Mouse (Mus musculus): Measurements from ENCODE around the gene Hipk3. TPM values are rescaled to one million over a fixed set of nuclear protein-coding genes. Genes with fewer than 3 reads are reported as not detected.

Hipk3 gene
- polyA plus RNA-seq, 1 experiment, result 28.5 TPM

DNA sequence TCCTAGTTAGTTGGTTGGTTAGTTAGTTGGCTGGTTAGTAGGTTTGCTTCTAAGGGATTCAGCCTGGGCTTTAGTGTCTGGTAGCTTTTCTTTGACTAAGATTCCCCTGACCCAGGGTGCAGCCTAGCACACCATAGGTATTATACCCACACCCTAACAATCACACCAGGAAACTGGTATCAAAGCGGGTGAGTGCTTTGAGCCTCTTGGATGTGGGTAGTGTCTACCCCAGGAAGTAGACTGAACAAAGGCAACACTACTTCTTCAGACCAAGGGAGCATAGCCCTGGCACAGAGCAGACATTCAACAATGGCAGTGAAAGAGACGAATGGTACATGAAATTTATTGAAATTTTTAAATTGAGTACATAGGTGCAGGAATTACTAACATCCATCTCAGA lies 108.3 kb downstream of the Hipk3 start:
- 57% methylated on average over 2 of the region's 2 CpGs for WGBS
- H3K27ac ChIP-seq (ENCODE audit: control insufficient read depth, insufficient read depth, low read length), result no peak overlapping the region
- TF ChIP-seq POLR2A (IDR thresholded peaks at IDR 0.05; ENCODE audit: control insufficient read depth, extremely low read depth, insufficient read depth, low read length, poor library complexity), result no peak
- no peak for TF ChIP-seq CTCF (IDR thresholded peaks at IDR 0.05; ENCODE audit: borderline replicate concordance, control insufficient read depth, extremely low read depth, insufficient read depth, low read length, poor library complexity)
- H3K4me1 ChIP-seq (replicated peaks; ENCODE audit: control insufficient read depth, insufficient read depth, low read length), result no peaks in the 10 kb centered on the region
- no peaks in the 10 kb centered on the region for H3K36me3 ChIP-seq (ENCODE audit: control insufficient read depth, insufficient read depth, low read length)
- H3K4me3 ChIP-seq (ENCODE audit: control insufficient read depth, insufficient read depth, low read length), result no peak overlapping the region
- H3K27me3 ChIP-seq (ENCODE audit: control insufficient read depth, insufficient read depth, low read length), result no peaks in the 10 kb centered on the region
- DNase-seq, result peak; percentile 29

DNA sequence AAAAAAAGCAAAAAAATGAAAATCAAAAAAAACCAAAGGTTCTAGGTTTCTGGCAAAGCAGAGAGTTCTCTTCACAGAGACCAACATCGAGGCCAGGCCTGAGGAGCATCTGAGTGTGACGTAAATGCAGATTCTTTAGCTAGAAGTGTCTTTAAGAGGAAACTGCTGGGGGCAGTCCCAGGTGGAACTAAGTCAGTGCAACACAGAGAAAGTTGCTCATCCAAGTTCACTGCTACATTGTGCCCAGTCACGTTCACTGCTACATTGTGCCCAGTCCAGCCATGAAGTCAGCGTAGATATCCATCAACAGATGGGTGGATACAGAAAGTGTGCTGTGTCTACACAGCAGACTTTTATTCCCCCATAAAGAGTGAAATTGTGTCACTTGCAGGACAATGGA lies 110.7 kb downstream of the Hipk3 start:
- no peak for DNase-seq
- Histone ChIP-seq H3K27me3 (ENCODE audit: control insufficient read depth, insufficient read depth, low read length) (no peaks in the 10 kb centered on the region), H3K4me1 (replicated peaks; ENCODE audit: control insufficient read depth, insufficient read depth, low read length) (no peaks in the 10 kb centered on the region), H3K36me3 (ENCODE audit: control insufficient read depth, insufficient read depth, low read length) (no peaks in the 10 kb centered on the region), H3K4me3 (ENCODE audit: control insufficient read depth, insufficient read depth, low read length) (no peak overlapping the region), H3K27ac (ENCODE audit: control insufficient read depth, insufficient read depth, low read length) (no peak overlapping the region)
- no peak for TF ChIP-seq POLR2A (IDR thresholded peaks at IDR 0.05; ENCODE audit: control insufficient read depth, extremely low read depth, insufficient read depth, low read length, poor library complexity)
- no peak for TF ChIP-seq CTCF (IDR thresholded peaks at IDR 0.05; ENCODE audit: borderline replicate concordance, control insufficient read depth, extremely low read depth, insufficient read depth, low read length, poor library complexity)
- 90% methylated on average over 4 of the region's 4 CpGs for WGBS

DNA sequence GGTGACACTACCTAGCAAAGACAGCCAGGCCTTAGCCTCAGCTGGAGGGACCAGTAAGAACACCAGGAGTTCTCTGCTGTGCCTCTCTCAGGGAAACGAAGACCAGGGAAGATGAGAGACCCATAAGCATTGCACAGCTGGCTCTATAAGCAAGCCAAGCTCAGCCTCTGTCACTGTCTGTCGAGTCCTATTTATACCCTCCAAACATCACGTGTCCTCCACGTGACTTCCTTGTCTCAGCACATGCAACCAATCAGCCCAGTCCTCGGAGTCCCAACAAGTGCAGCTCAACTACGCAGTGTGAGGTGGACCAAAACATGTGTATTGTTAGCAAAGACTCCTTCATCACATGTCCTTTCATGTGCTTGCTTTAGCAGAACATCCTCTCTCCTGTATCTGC lies 111.4 kb downstream of the Hipk3 start:
- Histone ChIP-seq H3K36me3 (ENCODE audit: control insufficient read depth, insufficient read depth, low read length) (no peaks in the 10 kb centered on the region), H3K4me3 (ENCODE audit: control insufficient read depth, insufficient read depth, low read length) (no peak overlapping the region), H3K27me3 (ENCODE audit: control insufficient read depth, insufficient read depth, low read length) (no peaks in the 10 kb centered on the region), H3K4me1 (replicated peaks; ENCODE audit: control insufficient read depth, insufficient read depth, low read length) (no peaks in the 10 kb centered on the region), H3K27ac (ENCODE audit: control insufficient read depth, insufficient read depth, low read length) (no peak overlapping the region)
- WGBS, result 76% methylated on average over 6 of the region's 6 CpGs
- DNase-seq, result no peak
- no peak for TF ChIP-seq POLR2A (IDR thresholded peaks at IDR 0.05; ENCODE audit: control insufficient read depth, extremely low read depth, insufficient read depth, low read length, poor library complexity)
- TF ChIP-seq CTCF (IDR thresholded peaks at IDR 0.05; ENCODE audit: borderline replicate concordance, control insufficient read depth, extremely low read depth, insufficient read depth, low read length, poor library complexity), result no peak

DNA sequence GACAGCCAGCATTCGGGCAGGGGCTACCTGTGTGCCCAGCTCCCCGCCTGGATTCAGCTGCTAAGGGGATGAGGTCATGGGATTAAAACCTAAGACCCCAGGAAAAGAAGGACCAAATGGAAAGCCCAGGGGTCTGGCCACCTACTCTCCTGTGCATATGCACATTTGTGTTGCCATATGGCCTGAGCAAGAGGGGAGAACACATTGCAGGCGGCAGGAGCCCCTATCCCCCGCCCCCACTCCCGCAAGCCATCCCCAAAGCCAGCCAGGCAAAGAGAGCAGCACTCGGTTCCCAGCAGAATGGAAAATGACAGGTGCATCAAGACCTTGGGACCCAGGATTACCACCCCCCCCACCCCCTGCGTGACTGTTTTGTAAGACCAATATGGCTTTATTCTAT lies 114.9 kb downstream of the Hipk3 start:
- no peak overlapping the region for H3K27ac ChIP-seq (ENCODE audit: control insufficient read depth, insufficient read depth, low read length)
- no peaks in the 10 kb centered on the region for H3K27me3 ChIP-seq (ENCODE audit: control insufficient read depth, insufficient read depth, low read length)
- no peaks in the 10 kb centered on the region for H3K4me1 ChIP-seq (replicated peaks; ENCODE audit: control insufficient read depth, insufficient read depth, low read length)
- no peak for DNase-seq
- H3K36me3 ChIP-seq (ENCODE audit: control insufficient read depth, insufficient read depth, low read length), result no peaks in the 10 kb centered on the region
- 45% methylated on average over 7 of the region's 7 CpGs for WGBS
- TF ChIP-seq POLR2A (IDR thresholded peaks at IDR 0.05; ENCODE audit: control insufficient read depth, extremely low read depth, insufficient read depth, low read length, poor library complexity) (no peak), CTCF (IDR thresholded peaks at IDR 0.05; ENCODE audit: borderline replicate concordance, control insufficient read depth, extremely low read depth, insufficient read depth, low read length, poor library complexity) (no peak)
- no peak overlapping the region for H3K4me3 ChIP-seq (ENCODE audit: control insufficient read depth, insufficient read depth, low read length)

DNA sequence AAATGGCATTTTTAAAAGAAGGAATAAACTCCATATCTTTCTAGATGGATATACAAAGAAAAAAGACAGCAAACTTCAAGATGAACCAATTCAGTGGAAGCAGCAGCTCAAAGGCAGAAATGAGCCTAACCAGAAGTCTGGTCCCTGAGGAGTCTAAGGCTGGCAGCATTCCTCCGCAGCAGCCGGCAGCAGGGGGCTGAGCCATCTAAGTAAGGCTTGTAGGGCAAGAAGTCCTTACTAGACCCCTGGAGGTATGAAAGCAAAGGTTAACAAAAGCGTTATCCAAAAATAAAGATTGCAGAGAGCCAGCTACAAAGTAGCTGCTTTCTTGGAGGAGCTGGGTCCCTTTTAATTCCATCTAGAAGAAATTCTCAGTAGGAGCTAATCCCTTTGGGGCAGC lies 115.5 kb downstream of the Hipk3 start:
- WGBS, result 54% methylated on average over 3 of the region's 3 CpGs
- no peak for DNase-seq
- TF ChIP-seq POLR2A (IDR thresholded peaks at IDR 0.05; ENCODE audit: control insufficient read depth, extremely low read depth, insufficient read depth, low read length, poor library complexity) (no peak), CTCF (IDR thresholded peaks at IDR 0.05; ENCODE audit: borderline replicate concordance, control insufficient read depth, extremely low read depth, insufficient read depth, low read length, poor library complexity) (no peak)
- no peaks in the 10 kb centered on the region for H3K27me3 ChIP-seq (ENCODE audit: control insufficient read depth, insufficient read depth, low read length)
- no peak overlapping the region for H3K4me3 ChIP-seq (ENCODE audit: control insufficient read depth, insufficient read depth, low read length)
- no peak overlapping the region for H3K27ac ChIP-seq (ENCODE audit: control insufficient read depth, insufficient read depth, low read length)
- no peaks in the 10 kb centered on the region for H3K4me1 ChIP-seq (replicated peaks; ENCODE audit: control insufficient read depth, insufficient read depth, low read length)
- no peaks in the 10 kb centered on the region for H3K36me3 ChIP-seq (ENCODE audit: control insufficient read depth, insufficient read depth, low read length)

DNA sequence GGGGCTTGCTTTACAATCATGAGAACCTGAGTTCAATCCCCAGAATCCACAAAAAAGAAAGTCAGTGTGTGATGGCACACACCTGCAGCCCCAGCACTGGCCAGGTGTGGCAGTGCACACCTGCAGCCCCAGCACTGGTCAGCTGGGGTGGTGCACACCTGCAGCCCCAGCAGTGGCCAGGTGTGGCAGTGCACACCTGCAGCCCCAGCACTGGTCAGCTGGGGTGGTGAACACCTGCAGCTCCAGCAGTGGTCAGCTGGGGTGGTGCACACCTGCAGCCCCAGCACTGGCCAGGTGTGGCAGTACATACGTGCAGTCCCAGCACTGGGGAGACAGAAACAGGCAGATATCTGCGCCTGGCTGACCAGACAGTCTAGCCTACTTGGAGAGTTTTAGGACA lies 116.3 kb downstream of the Hipk3 start:
- WGBS, result 79% methylated on average over 2 of the region's 2 CpGs
- H3K4me3 ChIP-seq (ENCODE audit: control insufficient read depth, insufficient read depth, low read length), result no peak overlapping the region
- DNase-seq, result no peak
- H3K27ac ChIP-seq (ENCODE audit: control insufficient read depth, insufficient read depth, low read length), result no peak overlapping the region
- no peaks in the 10 kb centered on the region for H3K4me1 ChIP-seq (replicated peaks; ENCODE audit: control insufficient read depth, insufficient read depth, low read length)
- TF ChIP-seq CTCF (IDR thresholded peaks at IDR 0.05; ENCODE audit: borderline replicate concordance, control insufficient read depth, extremely low read depth, insufficient read depth, low read length, poor library complexity) (no peak), POLR2A (IDR thresholded peaks at IDR 0.05; ENCODE audit: control insufficient read depth, extremely low read depth, insufficient read depth, low read length, poor library complexity) (no peak)
- H3K36me3 ChIP-seq (ENCODE audit: control insufficient read depth, insufficient read depth, low read length), result no peaks in the 10 kb centered on the region
- H3K27me3 ChIP-seq (ENCODE audit: control insufficient read depth, insufficient read depth, low read length), result no peaks in the 10 kb centered on the region

Other genes starting within 250 kb of the Hipk3 start
- gene D430041D05Rik, start 83.4 kb downstream of the Hipk3 start, polyA plus RNA-seq (2012; rRNA removed), result 3.0 and 3.3 TPM in 2 replicates
- gene Cstf3, start 96.1 kb upstream of the Hipk3 start, polyA plus RNA-seq (2012; rRNA removed), result 15.5 and 17.4 TPM in 2 replicates
- gene Tcp11l1, start 217.7 kb upstream of the Hipk3 start, polyA plus RNA-seq (2012; rRNA removed), result 1.4 and 2.0 TPM in 2 replicates
- gene Pin1rt1, start 221.9 kb upstream of the Hipk3 start, polyA plus RNA-seq (2012; rRNA removed), result not detected in 2 replicates
- gene Depdc7, start 248.4 kb upstream of the Hipk3 start, polyA plus RNA-seq (2012; rRNA removed), result 0.56 and 0.86 TPM in 2 replicates